Mouse (Mus musculus): ENCODE measurements around the gene Mrps26.
A peak's percentile ranks its signal among the peaks of the same experiment; 100 is the strongest.

DNA sequence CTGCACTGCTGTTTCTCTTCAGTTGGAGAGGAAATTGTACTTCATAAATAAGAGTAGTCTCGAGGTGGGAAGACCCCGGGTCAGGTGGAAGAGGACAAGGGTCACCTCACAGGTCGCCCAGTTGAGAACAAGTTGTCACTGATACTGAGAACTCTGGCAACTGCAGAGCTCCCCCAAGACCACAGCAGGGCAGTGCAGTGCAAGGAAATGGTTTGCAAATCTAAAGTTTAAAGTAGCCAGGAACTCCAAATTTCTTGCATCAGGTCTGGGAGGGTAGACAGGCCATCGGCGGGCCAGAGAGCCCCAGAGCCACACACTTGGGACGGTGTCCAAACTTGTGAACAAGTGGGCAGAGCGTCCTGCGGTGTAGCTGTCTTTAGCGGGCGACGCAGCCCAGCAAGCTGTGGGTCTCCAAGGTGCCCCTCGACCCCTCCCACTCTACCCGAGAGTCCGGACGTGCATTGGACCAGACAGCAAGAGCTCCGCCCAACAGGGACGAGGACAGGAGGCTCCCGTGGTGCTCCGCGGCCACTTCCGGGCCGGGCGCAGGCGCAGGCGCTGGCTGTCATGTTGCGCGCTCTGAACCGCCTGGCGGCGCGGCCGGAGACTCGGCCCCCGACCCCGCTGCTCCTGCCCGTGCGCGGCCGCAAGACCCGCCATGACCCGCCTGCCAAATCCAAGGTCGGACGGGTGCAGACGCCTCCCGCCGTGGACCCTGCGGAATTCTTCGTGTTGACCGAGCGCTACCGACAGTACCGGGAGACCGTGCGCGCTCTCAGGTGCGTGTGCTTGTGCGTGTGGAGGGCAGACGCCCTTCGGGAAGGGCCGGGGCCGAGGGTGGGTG, at the start of gene Mrps26:
- TF ChIP-seq POLR2A (IDR thresholded peaks at IDR 0.05; ENCODE audit: borderline replicate concordance, insufficient read depth, low read length) (peak; percentile 69), CTCF (IDR thresholded peaks at IDR 0.05; ENCODE audit: borderline replicate concordance, insufficient read depth, low read depth, low read length) (peak; percentile 31; the same call in 1 of the 2 replicates)
